Mouse (Mus musculus): ENCODE results near the gene Adam19. TPM values are rescaled to one million over a fixed set of nuclear protein-coding genes. Genes with fewer than 3 reads are reported as not detected.

The Adam19 gene
- total and polyA plus RNA-seq, 3 experiments, result 3.0 to 9.0 (median 4.5) TPM

DNA sequence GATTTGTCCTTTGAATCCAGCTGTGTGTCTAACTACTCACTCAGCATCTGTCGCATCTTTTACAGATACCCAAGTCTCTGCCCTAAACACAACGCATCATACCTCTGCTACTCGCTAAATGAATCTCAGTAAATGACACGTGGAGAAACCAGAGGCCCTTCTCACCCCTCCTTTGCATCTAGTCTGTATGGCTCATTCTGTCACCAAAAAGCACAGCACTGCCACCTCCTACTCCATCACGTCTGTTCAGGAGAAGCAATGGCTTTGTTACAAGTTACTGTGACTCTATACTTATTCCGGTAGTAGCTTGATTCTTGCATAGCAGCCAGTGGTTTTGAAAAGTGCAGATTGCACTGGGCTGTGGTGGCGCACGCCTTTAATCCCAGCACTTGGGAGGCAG, 101.2 kb downstream of the Adam19 start:
- Histone ChIP-seq H3K9ac (ENCODE audit: insufficient read depth, low read depth) (no peak overlapping the region), H3K36me3 (replicated peaks in 1 of 2; ENCODE audit: control insufficient read depth in 1 of 2, insufficient read depth in 1 of 2, low read length in 1 of 2) (no peaks in the 10 kb centered on the region), H3K9me3 (replicated peaks; ENCODE audit: low read length) (no peaks in the 10 kb centered on the region), H3K4me1 (ENCODE audit: control insufficient read depth in 1 of 2, insufficient read depth in 2 of 2) (no peaks in the 10 kb centered on the region), H3K27me3 (replicated peaks) (no peaks in the 10 kb centered on the region), H3K4me2 (ENCODE audit: insufficient read depth, low read depth, poor library complexity, severe bottlenecking) (no peak overlapping the region), H3K4me3 (replicated peaks in 1 of 3; ENCODE audit: low read depth in 2 of 3, low read length in 2 of 3, poor library complexity in 1 of 3) (no peak overlapping the region), H3K79me2 (replicated peaks; ENCODE audit: control insufficient read depth, extremely low read depth, insufficient read depth, poor library complexity, severe bottlenecking) (no peaks in the 10 kb centered on the region), H3K27ac (ENCODE audit: insufficient read depth, low read depth) (no peak overlapping the region)
- in situ Hi-C loops (cut with MboI; ENCODE audit: low pct_ligation_motif_present, low pct_unique_long_range_greater_than_20kb, low sequenced_read_pairs), result no loop called here
- no peak for DNase-seq (ENCODE audit: extremely low read depth)
- dilution Hi-C loops (cut with MboI; ENCODE audit: extremely low pct_ligation_motif_present, extremely low pct_unique_long_range_greater_than_20kb, low sequenced_read_pairs), result no loop called here
- TF ChIP-seq TBP (conservative IDR thresholded peaks at IDR 0.05; ENCODE audit: low read depth, low read length) (no peak), IRF4 (IDR thresholded peaks at IDR 0.05; ENCODE audit: low read depth, low read length) (no peak), ZNF384 (IDR thresholded peaks at IDR 0.05; ENCODE audit: low read depth, low read length) (no peak), EP300 (IDR thresholded peaks at IDR 0.05; ENCODE audit: low read length) (no peak), MXI1 (IDR thresholded peaks at IDR 0.05; ENCODE audit: low read depth, low read length) (no peak)

DNA sequence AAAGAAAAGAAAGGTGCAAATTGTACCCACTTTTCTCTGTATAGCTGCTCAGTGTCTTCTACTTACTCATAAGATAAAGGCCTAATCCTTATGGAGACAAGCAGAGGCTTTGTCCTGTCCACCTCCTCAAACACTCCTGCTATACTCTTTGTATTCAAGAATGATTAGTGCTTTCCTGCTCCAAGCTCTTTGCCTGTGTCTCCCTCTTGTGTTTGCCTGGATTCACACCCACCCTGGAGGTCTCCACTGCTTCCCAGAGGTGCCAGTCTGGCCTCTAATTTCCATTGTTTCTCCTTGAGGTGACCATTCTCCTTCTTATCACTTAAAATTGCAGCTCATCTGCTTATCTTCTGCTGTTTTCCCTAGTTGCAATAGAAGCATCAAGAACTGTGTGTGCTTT, 101.7 kb downstream of the Adam19 start:
- DNase-seq (ENCODE audit: extremely low read depth), result no peak
- in situ Hi-C loops (cut with MboI; ENCODE audit: low pct_ligation_motif_present, low pct_unique_long_range_greater_than_20kb, low sequenced_read_pairs) (no loop called here), dilution Hi-C loops (cut with MboI; ENCODE audit: extremely low pct_ligation_motif_present, extremely low pct_unique_long_range_greater_than_20kb, low sequenced_read_pairs) (no loop called here)
- Histone ChIP-seq H3K9me3 (replicated peaks; ENCODE audit: low read length) (no peaks in the 10 kb centered on the region), H3K4me1 (ENCODE audit: control insufficient read depth in 1 of 2, insufficient read depth in 2 of 2) (no peaks in the 10 kb centered on the region), H3K27ac (ENCODE audit: insufficient read depth, low read depth) (no peak overlapping the region), H3K79me2 (replicated peaks; ENCODE audit: control insufficient read depth, extremely low read depth, insufficient read depth, poor library complexity, severe bottlenecking) (no peaks in the 10 kb centered on the region), H3K36me3 (replicated peaks in 1 of 2; ENCODE audit: control insufficient read depth in 1 of 2, insufficient read depth in 1 of 2, low read length in 1 of 2) (no peaks in the 10 kb centered on the region), H3K27me3 (replicated peaks) (no peaks in the 10 kb centered on the region), H3K9ac (ENCODE audit: insufficient read depth, low read depth) (no peak overlapping the region), H3K4me3 (replicated peaks in 1 of 3; ENCODE audit: low read depth in 2 of 3, low read length in 2 of 3, poor library complexity in 1 of 3) (no peak overlapping the region), H3K4me2 (ENCODE audit: insufficient read depth, low read depth, poor library complexity, severe bottlenecking) (no peak overlapping the region)
- TF ChIP-seq RCOR1 (conservative IDR thresholded peaks at IDR 0.05; ENCODE audit: low read depth, low read length) (no peak), EP300 (IDR thresholded peaks at IDR 0.05; ENCODE audit: low read length) (no peak), ELF1 (IDR thresholded peaks at IDR 0.05; ENCODE audit: low read depth, low read length) (no peak), SIN3A (IDR thresholded peaks at IDR 0.05; ENCODE audit: low read length) (no peak), GABPA (IDR thresholded peaks at IDR 0.05; ENCODE audit: insufficient replicate concordance, low read depth, low read length) (no peak), JUN (IDR thresholded peaks at IDR 0.05; ENCODE audit: insufficient read depth, low read depth, low read length) (no peak), MYC (IDR thresholded peaks at IDR 0.05; ENCODE audit: low read depth, low read length) (no peak), TBP (conservative IDR thresholded peaks at IDR 0.05; ENCODE audit: low read depth, low read length) (no peak), SMC3 (IDR thresholded peaks at IDR 0.05; ENCODE audit: low read depth, low read length) (peak; percentile 7; the same call in 1 of the 2 replicates), MAFK (IDR thresholded peaks at IDR 0.05; ENCODE audit: insufficient replicate concordance, low read length) (no peak), CTCF (conservative IDR thresholded peaks at IDR 0.05 in 1 of 2, IDR thresholded peaks at IDR 0.05 in 1 of 2; ENCODE audit: low read depth in 2 of 2, low read length in 2 of 2) (peak in 1 of 2 experiments; percentile 29; a peak in 2 of 4 replicates), NRF1 (IDR thresholded peaks at IDR 0.05; ENCODE audit: low read depth, low read length) (no peak), USF2 (conservative IDR thresholded peaks at IDR 0.05; ENCODE audit: low read depth, low read length) (no peak), ZMIZ1 (IDR thresholded peaks at IDR 0.05; ENCODE audit: low read depth, low read length) (no peak), RAD21 (IDR thresholded peaks at IDR 0.05; ENCODE audit: low read depth, low read length) (peak; percentile 24), BHLHE40 (IDR thresholded peaks at IDR 0.05; ENCODE audit: low read depth, low read length) (no peak)
